Mouse (Mus musculus) thymus, adult 2 months (tissue): Measurements from ENCODE around the gene Gm28035. TPM values are rescaled to one million over a fixed set of nuclear protein-coding genes. Genes with fewer than 3 reads are reported as not detected.

ENCODE experiments used
- DNase-seq: peaks from one replicate; pipeline ENCODE4 v3.0.0; 2021
- H3K27ac ChIP-seq: fragments of 200-500 bp; 2 replicates; pipeline ENCODE4 v1.5.1; 2012; ENCODE audit warnings: low read length, control low read depth; ENCODE audit not compliant: control insufficient read depth, insufficient read depth
- H3K27me3 ChIP-seq: fragments of 200-500 bp; 2 replicates; pipeline ENCODE4 v1.6.1; 2012; ENCODE audit warnings: mild to moderate bottlenecking, low read length, moderate library complexity, mixed read lengths; ENCODE audit not compliant: control insufficient read depth, insufficient read depth
- H3K36me3 ChIP-seq: fragments of 200-500 bp; 2 replicates; pipeline ENCODE4 v1.6.1; 2012; ENCODE audit warnings: mild to moderate bottlenecking, low read length, moderate library complexity; ENCODE audit not compliant: control insufficient read depth, insufficient read depth
- H3K4me1 ChIP-seq: fragments of 200-500 bp; replicated peaks from 2 replicates; pipeline ENCODE4 v1.6.1; 2012; ENCODE audit warnings: low read length; ENCODE audit not compliant: control insufficient read depth, insufficient read depth
- H3K4me3 ChIP-seq: fragments of 200-500 bp; 2 replicates; pipeline ENCODE4 v1.5.1; 2012; ENCODE audit warnings: mild to moderate bottlenecking, low read length, control low read depth, moderate library complexity; ENCODE audit not compliant: control insufficient read depth, insufficient read depth
- CTCF ChIP-seq: fragments of 200-500 bp; IDR thresholded peaks from 2 replicates; pipeline ENCODE4 v1.5.1; 2012; ENCODE audit warnings: mild to moderate bottlenecking, control low read depth, low read length, moderate library complexity, borderline replicate concordance; ENCODE audit not compliant: control insufficient read depth, poor library complexity, insufficient read depth; ENCODE audit errors: extremely low read depth
- POLR2A ChIP-seq: fragments of 200-500 bp; IDR thresholded peaks from 2 replicates; pipeline ENCODE4 v1.6.1; 2012; ENCODE audit warnings: mild to moderate bottlenecking, low read length, control low read depth, moderate library complexity; ENCODE audit not compliant: control insufficient read depth, poor library complexity, insufficient read depth; ENCODE audit errors: extremely low read depth
- WGBS: fragments of 180-500 bp; shearing (Covaris S2); methylation state at CpG from one replicate; pipeline ENCODE4 v1.1.7; 2018; 5-methylcytosine and 5-hydroxymethylcytosine counted together
- polyA plus RNA-seq: library from polyadenylated mRNA; depleted of rRNA; stranded (reverse); fragments of >200 nt; gene quantifications from 2 replicates; pipeline ENCODE4 v1.2.3, GENCODE M21; 2012

The Gm28035 gene
- polyA plus RNA-seq, 1 experiment = 15.5 TPM

DNA sequence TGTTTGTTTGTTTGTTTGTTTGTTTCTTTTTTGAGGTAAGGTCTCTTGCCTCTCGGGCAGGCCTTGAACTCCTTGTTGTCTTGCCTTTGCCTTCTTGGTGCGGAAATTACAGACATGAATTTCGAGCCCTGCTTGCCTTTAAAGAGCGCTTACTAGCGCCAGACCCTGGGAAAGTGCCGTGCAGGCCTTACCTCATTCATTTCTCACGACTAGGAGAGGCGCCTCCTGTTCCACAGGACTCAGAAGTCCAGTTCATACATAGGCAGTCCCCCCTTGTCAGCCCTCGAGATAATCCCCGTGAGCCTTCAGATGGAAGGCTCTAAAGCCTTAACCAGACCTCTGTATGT lies 46.6 kb downstream of the Gm28035 start:
- Histone ChIP-seq H3K27me3 (no peaks in the 10 kb centered on the region), H3K4me1 (peaks cover 17% of the 10 kb centered on the region), H3K27ac (no peak overlapping the region), H3K4me3 (peak overlapping the region; percentile 80), H3K36me3 (no peaks in the 10 kb centered on the region)
- TF ChIP-seq POLR2A (no peak), CTCF (no peak)
- WGBS = under 1% methylated on average over 10 of the region's 10 CpGs
- peak; percentile 32 for DNase-seq

GRCm38 (mm10) chr2:30299525-30299924 lies 59.2 kb downstream of the Gm28035 start:
- Histone ChIP-seq H3K4me1 (no peaks in the 10 kb centered on the region), H3K4me3 (no peak overlapping the region), H3K36me3 (peaks cover 31% of the 10 kb centered on the region), H3K27me3 (no peaks in the 10 kb centered on the region), H3K27ac (no peak overlapping the region)
- 78% methylated on average over 3 of the region's 3 CpGs for WGBS
- TF ChIP-seq POLR2A = no peak
- no peak for TF ChIP-seq CTCF
- no peak for DNase-seq

DNA sequence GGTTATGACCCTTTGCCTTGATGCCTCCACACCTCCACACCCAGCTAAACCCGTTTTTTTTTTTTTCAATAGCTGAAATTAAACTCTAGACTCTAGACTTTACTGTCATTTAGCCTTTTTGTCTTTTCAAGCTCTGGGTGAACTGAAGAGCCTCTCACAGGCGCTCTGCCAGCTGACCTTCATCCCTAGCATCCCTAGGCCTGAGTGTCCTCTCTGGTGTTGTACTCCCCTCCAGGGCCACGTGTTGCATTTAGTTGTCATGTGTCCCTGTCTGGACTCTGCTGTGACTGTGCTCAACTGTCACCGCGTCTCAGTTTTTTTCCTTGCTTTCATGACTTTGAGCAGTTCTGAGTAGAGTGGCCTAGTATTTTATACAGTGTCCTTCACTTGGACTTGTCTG lies 59.6 kb downstream of the Gm28035 start:
- Histone ChIP-seq H3K4me1 (no peaks in the 10 kb centered on the region), H3K36me3 (peaks cover 35% of the 10 kb centered on the region), H3K27ac (no peak overlapping the region), H3K4me3 (no peak overlapping the region), H3K27me3 (no peaks in the 10 kb centered on the region)
- TF ChIP-seq CTCF (no peak), POLR2A (no peak)
- WGBS = 95% methylated on average over 5 of the region's 5 CpGs
- no peak for DNase-seq

DNA sequence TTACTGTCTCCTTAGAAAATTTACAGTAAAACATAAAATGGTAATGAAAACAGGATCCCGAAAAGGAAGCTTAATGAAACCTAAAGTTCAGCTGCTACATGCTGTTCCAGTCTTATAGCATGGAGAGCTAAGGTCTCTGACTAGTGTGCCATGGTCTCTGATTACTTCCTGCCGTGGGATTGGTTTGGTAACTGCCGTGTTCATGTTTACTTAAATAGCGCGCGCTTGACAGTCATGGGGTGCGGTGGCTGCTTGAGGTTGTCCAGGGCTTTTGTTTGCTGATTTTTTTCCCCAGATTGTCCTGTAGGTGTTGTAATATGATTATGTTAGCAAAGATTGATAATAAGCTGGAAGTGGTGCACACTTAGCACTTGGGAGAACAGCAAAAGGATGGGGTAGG lies 65.7 kb downstream of the Gm28035 start:
- TF ChIP-seq CTCF = no peak
- TF ChIP-seq POLR2A = no peak
- Histone ChIP-seq H3K27me3 (no peaks in the 10 kb centered on the region), H3K4me3 (no peak overlapping the region), H3K36me3 (peaks cover 58% of the 10 kb centered on the region), H3K4me1 (no peaks in the 10 kb centered on the region), H3K27ac (no peak overlapping the region)
- 89% methylated on average over 7 of the region's 7 CpGs for WGBS
- DNase-seq = no peak

DNA sequence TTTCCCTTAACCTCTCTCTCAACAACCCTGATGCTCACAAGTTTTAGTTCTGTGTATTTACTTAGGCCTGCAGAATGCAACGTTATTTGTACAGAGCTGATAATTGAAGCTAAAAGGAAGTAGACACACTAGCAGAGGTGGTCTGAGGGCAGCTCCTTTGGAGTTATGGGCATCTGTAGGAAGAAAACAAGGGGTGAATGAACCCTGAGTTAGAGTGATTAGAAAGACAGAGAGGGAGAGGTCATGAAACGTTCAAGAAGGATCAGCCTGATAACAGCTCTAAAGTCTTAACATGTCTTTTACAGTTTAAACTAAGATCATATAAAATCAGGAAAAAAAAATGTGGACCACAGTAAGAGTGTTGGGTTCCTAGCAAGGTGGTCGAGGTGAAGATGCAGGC lies 69.0 kb downstream of the Gm28035 start:
- WGBS = 94% methylated on average over 3 of the region's 3 CpGs
- DNase-seq = no peak
- TF ChIP-seq POLR2A (no peak), CTCF (no peak)
- Histone ChIP-seq H3K27me3 (no peaks in the 10 kb centered on the region), H3K4me1 (no peaks in the 10 kb centered on the region), H3K36me3 (peaks cover 64% of the 10 kb centered on the region), H3K27ac (no peak overlapping the region), H3K4me3 (no peak overlapping the region)

- no peaks in the 10 kb centered on the region for H3K27me3 ChIP-seq
- H3K4me3 ChIP-seq = no peak overlapping the region
- WGBS = 96% methylated on average over 2 of the region's 2 CpGs
- H3K27ac ChIP-seq = no peak overlapping the region
- no peaks in the 10 kb centered on the region for H3K4me1 ChIP-seq
- H3K36me3 ChIP-seq = peaks cover 79% of the 10 kb centered on the region
- TF ChIP-seq POLR2A = no peak
- TF ChIP-seq CTCF = no peak
- no peak for DNase-seq
These were observed 71.1 kb downstream of the Gm28035 start for GRCm38 (mm10) chr2:30311481-30311880.

- H3K27me3 ChIP-seq = no peaks in the 10 kb centered on the region
- H3K4me3 ChIP-seq = no peak overlapping the region
- TF ChIP-seq CTCF (no peak), POLR2A (no peak)
- DNase-seq = no peak
- peaks cover 83% of the 10 kb centered on the region for H3K36me3 ChIP-seq
- no peaks in the 10 kb centered on the region for H3K4me1 ChIP-seq
- no peak overlapping the region for H3K27ac ChIP-seq
- whole genome bisulfite sequencing = 94% methylated on average over 4 of the region's 4 CpGs
These were observed 75.8 kb downstream of the Gm28035 start for GRCm38 (mm10) chr2:30316136-30316535.
